Mouse (Mus musculus): Measurements from ENCODE around the gene Mthfd2. TPM values are rescaled to one million over a fixed set of nuclear protein-coding genes. Genes with fewer than 3 reads are reported as not detected.

Gene Mthfd2
- polyA plus RNA-seq, 1 experiment: 63.8 TPM

GRCm38 (mm10) chr6:83361523-83362248, 36.0 kb upstream of the Mthfd2 start:
- no peak overlapping the region for H3K9ac ChIP-seq (ENCODE audit: low read depth, poor library complexity, severe bottlenecking)
- H3K27me3 ChIP-seq (ENCODE audit: control insufficient read depth, insufficient read depth, low read length, poor library complexity, severe bottlenecking): no peaks in the 10 kb centered on the region
- peaks cover 2% of the 10 kb centered on the region; the same call in 1 of the 2 replicates for H3K36me3 ChIP-seq (ENCODE audit: control insufficient read depth, insufficient read depth, low read length, poor library complexity, severe bottlenecking)
- H3K4me3 ChIP-seq (ENCODE audit: low read depth, low read length): no peak overlapping the region
- TF ChIP-seq POLR2A (IDR thresholded peaks at IDR 0.05; ENCODE audit: insufficient read depth, low read length) (no peak), EP300 (IDR thresholded peaks at IDR 0.05; ENCODE audit: insufficient read depth, low read depth, low read length) (no peak), CTCF (IDR thresholded peaks at IDR 0.05; ENCODE audit: low read depth, low read length) (no peak)
- H3K4me1 ChIP-seq (ENCODE audit: control insufficient read depth, insufficient read depth, low read length): no peaks in the 10 kb centered on the region
- no peaks in the 10 kb centered on the region for H3K9me3 ChIP-seq (replicated peaks; ENCODE audit: control insufficient read depth, insufficient read depth, low read length, poor library complexity, severe bottlenecking)
- H3K27ac ChIP-seq (ENCODE audit: insufficient read depth, low read length): no peak overlapping the region

- TF ChIP-seq CTCF (IDR thresholded peaks at IDR 0.05; ENCODE audit: low read depth, low read length): no peak
- TF ChIP-seq POLR2A (IDR thresholded peaks at IDR 0.05; ENCODE audit: insufficient read depth, low read length): no peak
- TF ChIP-seq EP300 (IDR thresholded peaks at IDR 0.05; ENCODE audit: insufficient read depth, low read depth, low read length): no peak
- Histone ChIP-seq H3K27me3 (ENCODE audit: control insufficient read depth, insufficient read depth, low read length, poor library complexity, severe bottlenecking) (no peaks in the 10 kb centered on the region), H3K4me1 (ENCODE audit: control insufficient read depth, insufficient read depth, low read length) (no peaks in the 10 kb centered on the region), H3K27ac (ENCODE audit: insufficient read depth, low read length) (no peak overlapping the region), H3K4me3 (ENCODE audit: low read depth, low read length) (no peak overlapping the region), H3K9ac (ENCODE audit: low read depth, poor library complexity, severe bottlenecking) (no peak overlapping the region), H3K36me3 (ENCODE audit: control insufficient read depth, insufficient read depth, low read length, poor library complexity, severe bottlenecking) (peaks cover 2% of the 10 kb centered on the region; the same call in 1 of the 2 replicates), H3K9me3 (replicated peaks; ENCODE audit: control insufficient read depth, insufficient read depth, low read length, poor library complexity, severe bottlenecking) (no peaks in the 10 kb centered on the region)
Measured at GRCm38 (mm10) chr6:83357436-83357835, 31.7 kb upstream of the Mthfd2 start.

GRCm38 (mm10) chr6:83356569-83357138, 30.9 kb upstream of the Mthfd2 start:
- H3K27ac ChIP-seq (ENCODE audit: insufficient read depth, low read length): no peak overlapping the region
- peaks cover 2% of the 10 kb centered on the region; the same call in 1 of the 2 replicates for H3K36me3 ChIP-seq (ENCODE audit: control insufficient read depth, insufficient read depth, low read length, poor library complexity, severe bottlenecking)
- no peak overlapping the region for H3K9ac ChIP-seq (ENCODE audit: low read depth, poor library complexity, severe bottlenecking)
- H3K27me3 ChIP-seq (ENCODE audit: control insufficient read depth, insufficient read depth, low read length, poor library complexity, severe bottlenecking): no peaks in the 10 kb centered on the region
- H3K4me1 ChIP-seq (ENCODE audit: control insufficient read depth, insufficient read depth, low read length): no peaks in the 10 kb centered on the region
- H3K4me3 ChIP-seq (ENCODE audit: low read depth, low read length): no peak overlapping the region
- TF ChIP-seq POLR2A (IDR thresholded peaks at IDR 0.05; ENCODE audit: insufficient read depth, low read length): no peak
- TF ChIP-seq EP300 (IDR thresholded peaks at IDR 0.05; ENCODE audit: insufficient read depth, low read depth, low read length): no peak
- peak; percentile 92 for TF ChIP-seq CTCF (IDR thresholded peaks at IDR 0.05; ENCODE audit: low read depth, low read length)
- H3K9me3 ChIP-seq (replicated peaks; ENCODE audit: control insufficient read depth, insufficient read depth, low read length, poor library complexity, severe bottlenecking): no peaks in the 10 kb centered on the region

GRCm38 (mm10) chr6:83354856-83355781, 29.4 kb upstream of the Mthfd2 start:
- Histone ChIP-seq H3K4me3 (ENCODE audit: low read depth, low read length) (no peak overlapping the region), H3K9me3 (replicated peaks; ENCODE audit: control insufficient read depth, insufficient read depth, low read length, poor library complexity, severe bottlenecking) (no peaks in the 10 kb centered on the region), H3K27ac (ENCODE audit: insufficient read depth, low read length) (no peak overlapping the region), H3K4me1 (ENCODE audit: control insufficient read depth, insufficient read depth, low read length) (no peaks in the 10 kb centered on the region), H3K27me3 (ENCODE audit: control insufficient read depth, insufficient read depth, low read length, poor library complexity, severe bottlenecking) (no peaks in the 10 kb centered on the region), H3K36me3 (ENCODE audit: control insufficient read depth, insufficient read depth, low read length, poor library complexity, severe bottlenecking) (peaks cover 2% of the 10 kb centered on the region; the same call in 1 of the 2 replicates), H3K9ac (ENCODE audit: low read depth, poor library complexity, severe bottlenecking) (no peak overlapping the region)
- TF ChIP-seq POLR2A (IDR thresholded peaks at IDR 0.05; ENCODE audit: insufficient read depth, low read length) (no peak), CTCF (IDR thresholded peaks at IDR 0.05; ENCODE audit: low read depth, low read length) (no peak), EP300 (IDR thresholded peaks at IDR 0.05; ENCODE audit: insufficient read depth, low read depth, low read length) (no peak)

- H3K27me3 ChIP-seq (ENCODE audit: control insufficient read depth, insufficient read depth, low read length, poor library complexity, severe bottlenecking): no peaks in the 10 kb centered on the region
- no peak overlapping the region for H3K9ac ChIP-seq (ENCODE audit: low read depth, poor library complexity, severe bottlenecking)
- no peaks in the 10 kb centered on the region for H3K9me3 ChIP-seq (replicated peaks; ENCODE audit: control insufficient read depth, insufficient read depth, low read length, poor library complexity, severe bottlenecking)
- no peak overlapping the region for H3K27ac ChIP-seq (ENCODE audit: insufficient read depth, low read length)
- H3K36me3 ChIP-seq (ENCODE audit: control insufficient read depth, insufficient read depth, low read length, poor library complexity, severe bottlenecking): no peaks in the 10 kb centered on the region
- no peak for TF ChIP-seq CTCF (IDR thresholded peaks at IDR 0.05; ENCODE audit: low read depth, low read length)
- TF ChIP-seq EP300 (IDR thresholded peaks at IDR 0.05; ENCODE audit: insufficient read depth, low read depth, low read length): no peak
- TF ChIP-seq POLR2A (IDR thresholded peaks at IDR 0.05; ENCODE audit: insufficient read depth, low read length): no peak
- H3K4me1 ChIP-seq (ENCODE audit: control insufficient read depth, insufficient read depth, low read length): peaks cover 3% of the 10 kb centered on the region
- no peak overlapping the region for H3K4me3 ChIP-seq (ENCODE audit: low read depth, low read length)
Measured at GRCm38 (mm10) chr6:83352666-83353410, 27.1 kb upstream of the Mthfd2 start.

Measured in ES-Bruce4 (cell line).